Mouse (Mus musculus) heart, postnatal 14 days (tissue): ENCODE results near the gene Pqlc3. TPM values are rescaled to one million over a fixed set of nuclear protein-coding genes. Genes with fewer than 3 reads are reported as not detected.
A peak's percentile ranks its signal among the peaks of the same experiment; 100 is the strongest.

Experiments
- DNase-seq, 2 experiments: peaks; one replicate each; pipeline ENCODE4 v3.0.0; 2021 to 2022
- intact Hi-C: fragments of 180-260 bp; cut with DNase I; formaldehyde crosslinking; loops from one replicate; pipeline ENCODE4 v1.15.1; 2025
- total RNA-seq, 2 experiments: library from RNA; stranded (reverse); gene quantifications; 2 replicates each; pipeline ENCODE4 v1.2.3; 2021

Pqlc3 gene
- total RNA-seq, 2 experiments from 2014 or later = 2.9 to 3.3 TPM

DNA sequence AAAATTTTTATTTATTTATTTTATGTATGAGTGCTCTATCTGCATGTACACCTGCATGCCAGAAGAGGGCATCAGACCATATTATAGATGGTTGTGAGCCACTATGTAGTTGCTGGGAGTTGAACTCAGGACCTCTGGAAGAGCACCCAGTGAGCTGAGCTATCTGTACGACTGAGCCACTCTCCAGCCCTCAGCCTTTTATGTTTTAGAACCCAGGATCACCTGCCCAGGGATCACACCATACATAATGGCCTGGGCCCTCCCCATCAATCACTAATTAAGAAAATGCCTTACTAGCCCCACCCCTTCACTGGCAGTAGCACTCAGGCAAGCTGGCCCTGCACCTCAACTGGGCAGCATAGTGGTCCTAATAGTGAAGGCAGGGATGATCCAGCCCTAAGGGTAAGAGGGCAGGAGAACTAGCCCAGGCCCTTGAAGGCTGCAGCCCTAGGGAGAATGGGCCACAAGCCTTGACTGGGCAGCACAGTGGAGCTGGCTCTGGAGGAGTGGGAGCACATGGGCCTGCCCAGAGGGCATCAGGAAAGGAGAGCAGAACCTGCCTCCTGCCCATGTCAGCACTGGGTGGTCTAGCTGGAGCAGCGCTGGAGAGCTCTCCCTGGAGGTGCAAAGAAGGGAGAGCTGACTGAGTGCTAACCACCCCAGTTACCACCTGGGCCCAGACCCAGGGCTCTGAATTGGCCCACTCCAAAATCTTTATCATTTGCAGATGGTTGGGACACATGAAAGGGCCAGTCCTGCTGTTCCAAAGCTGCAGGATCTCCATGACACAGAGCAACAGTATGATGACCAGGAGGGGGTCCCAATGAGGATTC is 12.1 kb upstream of the Pqlc3 start:
- DNase-seq = no peak
- intact Hi-C loops = loop anchor here (5.0 kb wide), 1 partner anchor 295 kb away; no protein-coding TSS in a partner anchor

DNA sequence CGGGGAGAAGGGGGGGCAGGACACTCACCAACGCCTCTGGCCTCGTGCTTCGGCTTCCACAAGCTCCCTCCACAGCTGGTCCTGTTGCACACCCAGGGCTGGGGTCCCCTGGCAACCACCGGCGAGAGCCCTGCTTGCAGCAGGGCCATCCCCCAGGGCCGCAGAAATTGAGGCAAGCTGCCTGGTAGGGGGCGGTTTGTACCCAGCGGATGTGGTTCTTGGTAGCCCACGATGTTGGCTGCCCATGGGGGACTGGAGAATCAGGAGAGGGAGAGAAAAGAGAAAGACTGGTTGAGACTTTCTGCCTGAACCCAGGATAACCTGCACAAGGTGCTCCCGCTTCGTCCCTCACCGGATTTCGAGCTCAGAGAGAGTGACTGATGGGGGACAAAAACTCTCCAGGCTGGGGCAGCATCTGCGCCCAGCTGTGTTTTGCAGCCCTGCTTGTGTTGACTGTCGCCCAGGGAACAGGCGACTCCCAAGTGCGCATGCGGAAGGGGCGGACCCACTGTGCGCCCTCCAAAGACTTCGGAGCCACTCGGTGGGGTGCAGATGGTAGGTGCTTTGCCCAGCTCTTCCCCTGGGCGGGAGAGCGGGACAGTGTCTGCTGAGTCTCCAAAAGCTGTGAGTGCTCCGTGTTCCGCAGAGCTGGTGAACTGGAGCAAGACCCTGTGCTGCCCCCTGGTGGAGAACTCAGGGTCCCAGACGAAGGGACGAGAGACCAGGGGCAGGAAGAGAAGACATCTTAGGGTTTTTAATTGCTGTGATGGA is 11.1 kb upstream of the Pqlc3 start, which contains the start of gene 2410004P03Rik:
Gene 2410004P03Rik, minus strand, starts transcription at position 628 of the 771 bp plus-strand sequence.
- intact Hi-C loops = loop anchor here (2.0 to 5.0 kb wide), 2 partner anchors 202 to 294 kb away; no protein-coding TSS in a partner anchor
- peak; percentile 83 to 89 for DNase-seq

DNA sequence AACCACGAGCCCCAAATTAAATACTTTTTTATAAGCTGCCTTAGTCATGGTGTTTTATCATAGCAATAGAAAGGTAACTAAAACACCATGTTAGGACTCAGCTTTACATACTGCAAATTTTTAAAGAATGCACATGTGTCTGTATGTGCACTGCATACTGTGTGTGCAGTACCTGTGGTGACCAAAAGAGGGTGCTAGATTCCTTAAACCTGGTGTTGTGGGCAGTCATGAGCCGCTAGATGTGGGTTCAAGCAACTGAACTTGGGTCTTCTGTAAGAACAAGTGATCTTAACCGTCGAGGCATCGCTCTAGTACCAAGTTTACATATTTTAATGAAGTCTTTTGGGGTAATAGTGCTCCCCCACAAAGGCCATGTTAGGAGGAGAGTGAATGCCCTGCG is 9.3 kb upstream of the Pqlc3 start:
- intact Hi-C loops = no loop called here
- no peak for DNase-seq

DNA sequence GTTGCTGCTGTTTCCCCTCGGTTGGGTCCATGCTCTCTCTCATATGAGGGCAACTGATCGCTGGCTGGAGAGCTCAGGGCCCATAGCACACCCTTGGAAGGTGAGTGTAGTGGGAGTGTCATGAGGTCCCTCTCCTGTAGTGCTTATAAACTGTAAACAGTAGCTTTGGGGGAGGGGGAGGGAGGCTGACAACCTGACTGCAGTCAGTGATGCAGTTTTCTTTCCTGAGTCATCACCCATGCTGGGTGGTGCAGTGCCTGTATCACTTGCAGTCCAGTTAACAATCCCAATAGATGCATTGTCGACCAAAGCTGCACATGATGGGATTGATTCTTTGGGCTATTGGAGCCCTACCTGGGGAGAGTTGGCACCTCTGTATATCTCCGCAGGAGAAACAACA is 1.0 kb upstream of the Pqlc3 start:
- intact Hi-C loops = no loop called here

DNA sequence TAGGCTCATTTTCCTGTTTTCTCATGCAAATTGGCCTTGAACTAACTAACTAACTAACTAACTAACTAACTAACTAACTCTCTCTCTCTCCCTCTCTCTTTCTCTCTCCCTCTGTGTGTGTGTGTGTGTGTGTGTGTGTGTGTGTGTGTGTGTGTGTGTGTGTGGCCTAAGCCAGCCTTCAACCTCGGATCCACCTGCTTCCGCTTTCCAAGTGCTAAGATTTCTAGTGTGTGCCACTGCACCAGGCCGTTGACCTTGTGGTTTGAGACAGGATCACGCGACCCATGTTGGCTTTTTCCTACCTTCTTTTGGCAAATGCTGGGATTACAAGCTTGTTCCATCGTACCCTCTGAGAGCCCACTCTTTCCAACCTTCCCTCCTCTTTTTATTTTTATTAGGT is 420 bp upstream of the Pqlc3 start:
- DNase-seq = no peak
- intact Hi-C loops = no loop called here

More for the DNA sequence above, 1.0 kb upstream of the Pqlc3 start:
- DNase-seq = no peak

DNA sequence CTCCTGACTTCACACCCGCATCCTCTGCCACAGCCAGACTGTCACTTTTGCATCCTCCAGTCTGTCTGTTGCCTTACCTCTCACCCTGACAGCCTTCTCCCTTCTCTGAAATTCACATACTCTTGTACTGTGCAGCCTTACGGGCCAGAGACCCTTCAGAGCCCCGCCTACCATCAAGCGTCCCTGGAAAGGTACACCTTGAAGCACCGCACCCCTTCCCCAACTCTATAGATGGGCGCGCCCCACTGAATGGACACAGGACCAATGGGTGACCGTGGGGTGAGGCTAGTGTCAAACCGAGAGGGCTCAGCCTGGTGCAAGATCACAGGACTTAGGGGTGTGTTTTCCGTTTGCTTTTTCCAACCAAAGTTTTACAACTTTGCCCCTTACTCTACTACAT is 1.1 kb downstream of the Pqlc3 start:
- no peak for DNase-seq
- intact Hi-C loops = no loop called here

DNA sequence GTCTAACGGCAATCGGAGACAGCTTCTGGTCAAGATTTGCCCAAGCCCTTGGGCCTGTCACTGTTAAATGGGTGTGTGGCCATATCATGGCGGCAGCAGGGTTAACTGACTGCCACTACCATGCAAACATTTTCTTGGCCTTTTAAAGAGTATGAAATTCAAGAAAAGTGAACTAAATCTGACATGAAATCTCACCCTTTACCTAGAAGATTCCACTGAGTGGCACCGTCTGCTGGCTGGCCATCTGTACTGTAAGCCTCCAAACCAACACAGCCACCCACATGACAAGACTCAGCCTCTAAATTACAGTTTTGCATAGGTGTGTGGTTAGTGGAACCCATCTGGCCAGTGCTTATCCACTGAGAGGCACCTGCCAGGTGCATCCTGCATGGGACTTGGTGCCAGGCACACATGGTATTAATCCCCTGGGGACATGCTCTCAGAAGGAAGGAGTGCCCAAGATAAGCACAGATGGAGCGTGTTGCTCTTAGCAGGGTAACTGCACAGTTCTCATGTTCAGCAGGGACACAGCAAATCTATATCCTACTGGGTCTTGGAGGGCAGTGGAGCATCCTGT is 3.2 kb downstream of the Pqlc3 start:
- intact Hi-C loops = no loop called here

DNA sequence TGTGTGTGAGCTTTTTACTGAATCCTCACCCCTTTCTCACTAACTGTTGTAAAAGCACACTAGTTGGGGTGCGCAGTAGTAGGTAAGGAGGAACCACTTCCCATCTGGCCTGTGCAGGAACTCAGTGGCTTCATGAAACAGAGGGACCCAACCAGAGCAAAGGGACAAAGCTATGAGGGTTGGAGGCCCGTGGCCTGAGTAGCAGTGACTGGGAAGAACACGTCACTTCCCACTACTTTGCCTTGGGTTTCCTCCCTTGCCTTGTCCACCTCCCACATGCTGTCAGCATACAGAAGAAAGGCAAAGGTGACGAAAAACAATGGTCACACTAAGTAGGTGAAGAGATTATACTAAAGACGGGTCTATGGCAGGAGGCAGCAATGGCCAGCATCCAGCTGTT is 3.9 kb downstream of the Pqlc3 start:
- intact Hi-C loops = no loop called here

More for the DNA sequence above, 3.2 kb downstream of the Pqlc3 start:
- no peak for DNase-seq

DNA sequence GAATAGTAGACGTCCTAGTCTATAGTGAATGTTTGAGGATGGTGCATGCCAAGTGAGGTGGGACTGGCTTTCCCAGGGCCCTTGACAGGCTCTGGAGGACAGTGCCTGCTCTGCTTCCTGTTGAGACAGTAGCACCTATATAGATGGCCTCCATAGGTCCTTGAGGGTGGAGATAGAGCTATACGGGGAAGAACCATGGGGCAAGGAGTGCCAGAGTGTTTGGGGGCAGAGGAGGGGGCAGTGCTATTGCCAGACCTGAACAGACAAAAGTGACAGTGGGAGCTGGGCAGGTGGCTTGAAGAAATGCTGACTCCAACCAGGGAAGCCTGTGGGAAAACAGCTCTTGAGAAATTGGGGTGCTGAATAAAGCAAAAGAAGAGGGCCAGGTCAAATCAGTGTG is 5.9 kb downstream of the Pqlc3 start:
- intact Hi-C loops = no loop called here

More for the DNA sequence above, 3.9 kb downstream of the Pqlc3 start:
- DNase-seq = no peak

DNA sequence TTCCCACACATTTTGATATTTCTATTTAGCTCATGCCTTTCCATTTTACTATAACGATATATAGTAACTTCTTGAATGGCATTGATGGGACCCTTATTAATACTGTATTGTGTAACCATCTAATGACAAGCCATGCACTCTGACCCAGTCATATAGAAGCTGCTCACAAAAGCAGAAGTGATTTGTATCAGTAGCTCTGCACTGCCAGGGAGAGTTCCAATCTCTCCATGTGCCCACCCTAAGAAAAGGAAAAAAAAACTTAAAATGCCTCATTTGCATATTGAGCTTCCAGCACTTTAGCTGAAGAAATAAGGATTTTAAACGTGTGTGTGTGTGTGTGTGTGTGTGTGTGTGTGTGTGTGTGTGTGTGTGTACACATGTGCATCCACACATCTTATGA is 7.9 kb downstream of the Pqlc3 start:
- intact Hi-C loops = no loop called here
- DNase-seq = no peak

More for the DNA sequence above, 5.9 kb downstream of the Pqlc3 start:
- no peak for DNase-seq

DNA sequence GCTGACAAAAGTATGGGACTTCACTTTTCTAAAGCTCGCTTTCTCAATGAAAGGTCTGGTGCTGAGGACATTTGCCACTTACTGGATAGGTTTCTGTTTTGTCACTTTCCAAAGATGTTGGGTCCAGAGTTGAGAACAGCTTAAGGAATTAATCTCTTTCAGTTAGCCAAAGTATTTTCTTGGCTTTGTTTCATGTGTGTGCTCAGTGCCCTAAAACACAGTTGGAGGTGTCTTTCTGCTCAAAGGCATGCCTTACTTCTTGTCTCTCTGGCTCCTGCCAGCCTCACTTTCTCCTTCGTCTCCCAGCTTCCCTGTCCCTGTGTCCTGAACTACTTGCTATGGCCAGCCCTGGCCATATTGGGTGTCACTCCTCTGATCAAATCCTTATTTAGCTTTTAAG is 8.8 kb downstream of the Pqlc3 start:
- intact Hi-C loops = no loop called here
- no peak for DNase-seq

DNA sequence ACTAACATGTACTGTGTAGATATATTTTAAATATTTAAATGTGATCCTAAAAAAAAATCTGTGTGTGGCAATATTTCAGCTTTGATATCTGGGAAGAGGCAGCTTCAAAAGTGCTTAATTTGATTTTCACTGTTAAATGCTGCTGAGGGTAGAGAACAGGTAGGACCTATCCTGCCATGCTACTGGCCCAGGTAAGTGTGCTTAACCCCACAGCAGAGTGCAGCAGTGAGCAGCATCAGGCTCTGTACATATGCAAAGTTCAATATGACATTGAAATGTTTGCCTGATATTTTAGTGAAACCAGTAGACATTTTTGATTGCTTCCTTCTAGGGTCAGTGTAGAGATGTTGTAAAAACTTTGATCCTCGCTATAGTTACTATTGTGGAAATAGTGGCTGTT is 14.4 kb downstream of the Pqlc3 start:
- no peak for DNase-seq
- intact Hi-C loops = no loop called here

DNA sequence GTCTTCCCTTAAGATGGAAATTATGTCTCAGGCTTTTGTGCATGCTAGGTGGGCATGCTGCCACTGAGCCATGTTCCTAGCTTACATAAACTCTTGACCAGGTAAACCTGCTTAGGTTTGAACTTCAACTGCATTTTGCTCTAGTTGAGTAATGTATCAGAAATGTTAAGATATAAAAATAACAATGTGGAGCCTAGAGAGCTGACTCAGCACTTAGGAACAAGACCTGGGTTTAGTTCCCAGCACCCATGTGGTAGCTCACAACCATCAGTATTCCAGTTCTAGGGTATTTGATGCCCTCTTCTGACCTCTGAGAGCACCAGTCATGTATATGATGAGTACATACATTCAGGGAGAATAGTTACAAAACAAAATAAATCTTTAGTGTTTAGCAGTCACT is 23.1 kb downstream of the Pqlc3 start:
- intact Hi-C loops = no loop called here
- no peak for DNase-seq

DNA sequence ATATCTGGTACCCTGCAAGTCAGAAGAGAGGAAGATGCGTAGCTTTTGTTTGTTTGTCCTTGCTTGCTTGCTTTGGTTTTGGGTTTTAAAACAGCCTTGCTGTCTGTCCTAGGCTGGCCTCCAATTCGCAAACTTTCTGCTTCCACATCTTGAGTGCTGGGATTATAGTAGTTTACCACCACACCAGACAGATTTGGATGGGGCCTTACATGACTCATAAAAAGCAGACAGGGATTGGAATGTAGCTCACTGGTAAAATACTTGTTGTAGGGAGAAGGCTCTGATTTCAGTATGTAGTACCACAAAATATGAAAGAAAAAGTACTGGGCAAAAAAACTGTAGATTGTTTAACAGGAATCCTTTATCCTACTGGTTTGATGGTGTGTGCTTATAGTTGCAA is 33.4 kb downstream of the Pqlc3 start:
- no peak for DNase-seq
- intact Hi-C loops = loop anchor here (5.0 kb wide), 1 partner anchor 140 kb away; no protein-coding TSS in a partner anchor

DNA sequence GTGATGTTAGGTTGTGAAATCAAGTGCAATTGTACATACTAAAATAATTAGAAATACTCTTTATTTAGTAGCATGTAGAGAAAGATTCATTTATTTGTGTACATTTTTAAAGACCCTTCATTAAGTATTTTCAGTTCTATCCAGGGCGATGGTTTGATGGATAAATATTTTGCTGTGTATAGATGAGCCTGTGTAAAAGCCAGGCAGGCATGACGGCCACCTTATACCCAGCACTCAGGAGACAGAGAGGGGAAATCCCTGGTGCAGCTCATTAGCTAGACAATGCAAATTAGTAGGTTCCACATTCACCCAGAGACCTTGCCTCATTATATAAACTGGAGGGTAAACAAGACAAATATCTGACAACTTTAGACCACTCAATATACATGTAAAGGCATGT is 36.9 kb downstream of the Pqlc3 start:
- DNase-seq = no peak
- intact Hi-C loops = no loop called here

DNA sequence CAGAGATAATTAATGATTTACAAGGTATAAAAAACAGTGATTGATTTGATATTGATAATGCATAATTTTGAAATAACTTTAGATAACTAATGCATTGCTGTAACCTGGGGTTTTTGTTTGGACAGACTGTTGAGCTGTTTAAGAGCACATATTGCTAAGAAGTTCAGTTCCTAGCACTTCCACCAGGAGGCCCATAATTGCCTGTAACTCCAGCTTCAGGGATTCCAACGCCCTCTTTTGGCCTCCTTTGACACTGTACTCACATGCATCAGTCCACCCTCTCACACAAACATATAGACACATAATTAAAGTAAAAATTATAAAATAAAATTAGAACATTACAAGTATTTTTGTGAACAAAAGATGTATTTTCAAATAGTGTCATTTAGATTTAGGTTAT is 41.4 kb downstream of the Pqlc3 start:
- intact Hi-C loops = no loop called here
- peak in 1 of 2 experiments; percentile 16 for DNase-seq

DNA sequence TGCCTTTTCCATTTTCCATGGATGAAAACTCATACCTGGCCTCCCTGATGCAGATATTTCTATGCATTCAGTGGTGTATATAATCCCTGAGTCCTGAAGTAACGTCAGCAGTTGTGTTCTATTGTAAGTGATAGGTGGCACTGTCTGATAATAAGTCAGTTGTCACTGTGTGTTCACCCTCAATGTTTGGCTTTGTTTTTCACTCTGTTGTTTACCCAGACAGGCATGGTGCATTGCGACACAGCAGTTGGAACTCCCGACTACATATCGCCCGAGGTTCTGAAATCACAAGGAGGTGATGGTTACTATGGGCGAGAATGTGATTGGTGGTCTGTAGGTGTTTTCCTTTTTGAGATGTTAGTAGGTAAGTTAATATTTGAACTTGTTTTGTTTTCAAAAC is 52.0 kb downstream of the Pqlc3 start:
- DNase-seq = no peak
- intact Hi-C loops = loop anchor here (10.0 kb wide), 1 partner anchor 233 kb away; no protein-coding TSS in a partner anchor

DNA sequence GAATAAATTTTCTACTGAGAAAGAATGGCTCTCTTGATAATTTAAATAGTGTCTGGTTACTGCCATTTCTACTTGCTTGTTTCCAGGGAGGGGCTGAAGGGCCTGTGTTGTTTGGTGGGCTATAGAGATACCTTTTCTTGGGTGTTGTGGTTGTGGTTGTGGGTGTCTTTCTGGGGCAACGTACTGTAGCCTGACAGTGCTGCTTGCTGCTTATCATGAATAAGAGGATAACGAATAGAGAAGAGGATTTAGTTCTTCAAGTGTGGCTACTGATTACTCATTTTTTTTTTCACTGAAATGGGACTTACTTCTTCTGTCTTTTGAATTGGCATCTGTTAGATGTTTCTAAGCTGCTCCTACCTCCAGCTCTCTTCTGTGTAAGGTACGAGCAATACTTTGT is 58.2 kb downstream of the Pqlc3 start:
- intact Hi-C loops = loop anchor here (5.0 to 10.0 kb wide), 2 partner anchors 45 to 227 kb away; no protein-coding TSS in a partner anchor
- DNase-seq = no peak
